Mouse (Mus musculus): Measurements from ENCODE around the gene Luc7l3.

GRCm38 (mm10) chr11:94239706-94240105, 82.1 kb downstream of the Luc7l3 start:
- no peak for TF ChIP-seq CTCF (IDR thresholded peaks at IDR 0.05; ENCODE audit: low read depth, low read length)
- TF ChIP-seq GATA1 (IDR thresholded peaks at IDR 0.05; ENCODE audit: borderline replicate concordance, low read length) = no peak

Measured in G1E (cell line).